Mouse (Mus musculus) gastrocnemius, adult 2 months (tissue): ENCODE data around the gene Pla1a. TPM values are rescaled to one million over a fixed set of nuclear protein-coding genes. Genes with fewer than 3 reads are reported as not detected.
A peak's percentile ranks its signal among the peaks of the same experiment; 100 is the strongest.

Experiments used
- DNase-seq: peaks from one replicate; pipeline ENCODE4 v3.0.0; 2022
- H3K27ac ChIP-seq: fragments of 200-600 bp; 2 replicates; pipeline ENCODE4 v1.8.1; 2022; ENCODE audit warnings: mild to moderate bottlenecking
- H3K4me3 ChIP-seq: fragments of 200-600 bp; 2 replicates; pipeline ENCODE4 v1.8.1; 2022; ENCODE audit warnings: mild to moderate bottlenecking, moderate library complexity
- CTCF ChIP-seq: fragments of 200-600 bp; IDR thresholded peaks from 2 replicates; pipeline ENCODE4 v1.8.1; 2022; ENCODE audit warnings: antibody characterized with exemption, mild to moderate bottlenecking, moderate library complexity
- intact Hi-C: fragments of 180-260 bp; cut with DNase I; formaldehyde crosslinking; loops from one replicate; pipeline ENCODE4 v1.15.1; 2025
- total RNA-seq, 2 experiments: library from RNA; stranded (reverse); gene quantifications; 2 replicates each; pipeline ENCODE4 v1.2.3; 2021

Pla1a gene
- total RNA-seq, 2 experiments from 2014 or later: 5.3 to 6.3 TPM

- DNase-seq: no peak
- intact Hi-C loops: no loop called here
- Histone ChIP-seq H3K4me3 (peak overlapping the region; percentile 83), H3K27ac (peak overlapping the region; percentile 95; the same call in 1 of the 2 replicates)
- TF ChIP-seq CTCF: no peak
These were observed 84.7 kb downstream of the Pla1a start for GRCm38 (mm10) chr16:38348217-38348761.

- intact Hi-C loops: loop anchor here (2.0 kb wide), 2 partner anchors 43 to 105 kb away; partner anchors contain the start of gene Adprh
- DNase-seq: no peak
- TF ChIP-seq CTCF: no peak
- Histone ChIP-seq H3K4me3 (peak overlapping the region; percentile 83), H3K27ac (peak overlapping the region; percentile 95)
These were observed 85.4 kb downstream of the Pla1a start for GRCm38 (mm10) chr16:38347588-38347987.

GRCm38 (mm10) chr16:38346529-38347325, 86.2 kb downstream of the Pla1a start, which contains the start of the genes Cox17 and Gm21987:
TSS of gene Cox17 (plus strand) at chr16:38346991.
TSS of gene Gm21987 (plus strand) at chr16:38347040.
- peak within 1 kb of the TSS; percentile 83 for H3K4me3 ChIP-seq
- TF ChIP-seq CTCF: no peak
- DNase-seq: peak; percentile 96
- intact Hi-C loops: loop anchor here (2.0 kb wide), 2 partner anchors 44 to 106 kb away; partner anchors contain the start of gene Adprh
- H3K27ac ChIP-seq: peak within 1 kb of the TSS; percentile 95

Other genes starting within 250 kb of the Pla1a start
- gene Nr1i2, start 138.3 kb downstream of the Pla1a start, total RNA-seq: not detected
- not detected for gene Maats1, start 91.0 kb downstream of the Pla1a start, total RNA-seq
- gene Cox17, start 86.2 kb downstream of the Pla1a start, total RNA-seq: 100 to 1,000 TPM; 138 to 190 TPM
- not detected for gene Gm21987, start 86.1 kb downstream of the Pla1a start, total RNA-seq
- 10 to 100 TPM; 55.5 to 61.6 TPM for gene Popdc2, start 70.9 kb downstream of the Pla1a start, total RNA-seq
- 10 to 100 TPM; 17.5 to 20.9 TPM for gene Adprh, start 19.6 kb upstream of the Pla1a start, total RNA-seq
- gene Cd80, start 22.4 kb upstream of the Pla1a start, total RNA-seq: under 1 TPM; 0.13 to 0.31 TPM
- gene Timmdc1, start 89.5 kb upstream of the Pla1a start, total RNA-seq: 10 to 100 TPM; 40.9 to 54.9 TPM
- 1 to 10 TPM; 8.5 TPM for gene Poglut1, start 117.1 kb upstream of the Pla1a start, total RNA-seq
- gene Tmem39a, start 125.6 kb upstream of the Pla1a start, total RNA-seq: 10 to 100 TPM; 17.4 to 20.7 TPM